Mouse (Mus musculus) kidney, postnatal 0 days (tissue): ENCODE measurements at regions not wholly inside any gene's neighbourhood (a gene's known extent, or its start where the extent isn't known, plus 50 kb on each side); places are given as distances from the start of the nearest gene placed in this dataset.

ENCODE experiments used
- ATAC-seq: fragments of 200-750 bp; cut with Nextera tagmentation; replicated peaks from 2 replicates; pipeline ENCODE4 v1.8.0; 2017; ENCODE audit warnings: low read depth, moderate number of reproducible peaks, moderate TSS enrichment, moderate library complexity; ENCODE audit not compliant: low FRiP score
- DNase-seq: peaks from one replicate; pipeline ENCODE4 v3.0.0-alpha.2; 2016; ENCODE audit warnings: low spot score
- H3K27ac ChIP-seq: fragments of 300-500 bp; sonication (generic); 2 replicates; pipeline ENCODE4 v1.5.1; 2014; ENCODE audit warnings: mild to moderate bottlenecking
- H3K27me3 ChIP-seq: fragments of 300-500 bp; sonication (generic); 2 replicates; pipeline ENCODE4 v1.6.1; 2014; ENCODE audit warnings: low read length, mixed read lengths; ENCODE audit not compliant: insufficient read depth
- H3K36me3 ChIP-seq: fragments of 300-500 bp; sonication (generic); 2 replicates; pipeline ENCODE4 v1.6.1; 2014; ENCODE audit warnings: low read length, mixed read lengths; ENCODE audit not compliant: insufficient read depth
- H3K4me1 ChIP-seq: fragments of 300-500 bp; sonication (generic); replicated peaks from 2 replicates; pipeline ENCODE4 v1.6.1; 2014; ENCODE audit warnings: antibody characterized with exemption, low read length, mixed read lengths; ENCODE audit not compliant: insufficient read depth
- H3K4me2 ChIP-seq: fragments of 300-500 bp; sonication (generic); 2 replicates; pipeline ENCODE4 v1.6.1; 2014; ENCODE audit warnings: mild to moderate bottlenecking, low read length, moderate library complexity, mixed read lengths
- H3K4me3 ChIP-seq: fragments of 300-500 bp; sonication (generic); replicated peaks from 2 replicates; pipeline ENCODE4 v1.5.1; 2014; ENCODE audit warnings: low read depth, low read length
- H3K9ac ChIP-seq: fragments of 300-500 bp; sonication (generic); 2 replicates; pipeline ENCODE4 v1.6.1; 2014; ENCODE audit warnings: low read depth, low read length
- H3K9me3 ChIP-seq: fragments of 300-500 bp; sonication (generic); replicated peaks from 2 replicates; pipeline ENCODE4 v1.6.1; 2016; ENCODE audit warnings: low read length, inconsistent platforms, mixed read lengths
- CTCF ChIP-seq: IDR thresholded peaks from 2 replicates; pipeline ENCODE4 v1.5.1; 2016; ENCODE audit warnings: antibody characterized with exemption, low read depth, mild to moderate bottlenecking, moderate library complexity
- WGBS: fragments of 180-500 bp; shearing (Covaris S2); extraction: QIAGEN DNeasy Blood & Tissue Kit; methylation state at CpG from one replicate; pipeline ENCODE4 v1.1.7; 2014; 5-methylcytosine and 5-hydroxymethylcytosine counted together

DNA sequence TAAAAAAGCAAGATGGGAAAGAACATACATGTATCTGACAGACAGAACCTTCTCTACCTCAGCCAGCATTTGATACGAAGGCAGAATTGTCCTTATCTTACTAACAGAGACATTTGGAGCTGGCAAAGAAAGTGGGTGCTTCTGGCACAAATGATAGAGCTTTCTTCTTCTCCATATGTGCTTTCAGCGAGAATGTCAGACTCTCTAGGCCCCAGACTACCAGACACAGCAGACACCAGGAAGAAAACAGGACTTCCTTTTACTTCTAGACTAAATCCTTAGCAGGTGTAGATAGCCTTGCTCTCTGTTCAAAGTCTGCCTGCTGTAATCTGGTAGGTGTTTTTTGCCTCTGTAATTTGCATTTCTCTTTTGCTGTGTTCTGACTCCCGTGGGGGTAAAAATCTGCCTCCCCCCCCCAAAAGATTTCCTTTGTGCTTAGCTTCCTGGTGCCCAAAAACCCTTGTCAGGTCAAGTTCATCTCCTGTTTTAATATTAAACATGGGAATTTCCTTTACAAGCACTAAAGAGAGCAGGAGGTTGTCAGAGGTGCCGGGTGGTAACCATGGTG lies 74.7 kb upstream of the Pmfbp1 start:
- H3K27me3 ChIP-seq = no peaks in the 10 kb centered on the region
- DNase-seq (no peak), ATAC-seq (no peak)
- no peak overlapping the region for H3K4me3 ChIP-seq
- H3K9ac ChIP-seq = no peak overlapping the region
- 60% methylated on average over 4 of the region's 4 CpGs for WGBS
- H3K4me2 ChIP-seq = no peak overlapping the region
- H3K36me3 ChIP-seq = no peaks in the 10 kb centered on the region
- no peaks in the 10 kb centered on the region; the same call in 1 of the 2 replicates for H3K9me3 ChIP-seq
- H3K27ac ChIP-seq = no peak overlapping the region
- no peak for TF ChIP-seq CTCF
- 0 out of 2 replicates have a peak, but pooled peaks cover 3% of the 10 kb centered on the region for H3K4me1 ChIP-seq

DNA sequence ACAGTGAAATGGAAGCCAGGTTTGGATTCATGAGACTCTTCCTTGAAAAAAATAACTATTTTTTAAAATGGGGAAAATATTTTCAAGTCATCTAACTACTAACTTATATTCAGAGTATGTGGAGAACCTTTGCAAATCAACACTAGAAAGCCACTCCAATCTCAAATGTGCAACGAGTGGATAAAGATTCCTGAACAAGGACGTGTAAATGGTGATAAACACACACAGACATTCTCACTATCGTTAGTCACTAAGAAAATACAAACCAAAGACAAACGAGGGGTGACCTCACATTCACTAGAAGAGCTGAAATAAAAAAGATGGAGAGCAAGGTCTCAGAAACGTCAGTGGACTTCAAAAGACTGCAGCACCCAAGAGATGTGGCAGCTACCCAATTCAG lies 69.8 kb upstream of the Pmfbp1 start:
- no peaks in the 10 kb centered on the region for H3K27me3 ChIP-seq
- H3K4me2 ChIP-seq = no peak overlapping the region
- DNase-seq = no peak
- WGBS = 64% methylated on average over 5 of the region's 5 CpGs
- no peak for TF ChIP-seq CTCF
- H3K36me3 ChIP-seq = no peaks in the 10 kb centered on the region
- H3K27ac ChIP-seq = no peak overlapping the region
- no peak overlapping the region for H3K4me3 ChIP-seq
- no peak for ATAC-seq
- no peaks in the 10 kb centered on the region for H3K4me1 ChIP-seq
- no peaks in the 10 kb centered on the region; the same call in 1 of the 2 replicates for H3K9me3 ChIP-seq
- H3K9ac ChIP-seq = no peak overlapping the region

DNA sequence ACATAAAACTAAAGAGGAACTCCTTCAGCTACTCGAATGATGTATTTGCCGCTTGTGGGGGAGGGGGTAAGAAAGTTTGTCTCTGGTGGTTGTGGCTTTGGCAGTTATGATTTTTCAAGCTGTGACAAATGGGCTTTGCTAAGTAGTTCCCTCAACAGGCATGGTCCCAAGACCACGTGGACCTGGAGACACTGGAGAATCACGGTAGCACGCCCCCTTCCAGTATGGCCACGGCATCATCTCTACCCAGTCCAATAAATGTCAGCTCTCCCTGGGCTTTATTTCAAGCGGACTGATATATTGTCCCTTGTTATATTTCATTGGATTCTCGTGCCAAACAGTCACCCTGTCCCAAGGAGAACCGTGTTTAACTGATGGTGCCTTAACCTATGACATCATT lies 65.3 kb upstream of the Pmfbp1 start:
- 45% methylated on average over 9 of the region's 9 CpGs for WGBS

DNA sequence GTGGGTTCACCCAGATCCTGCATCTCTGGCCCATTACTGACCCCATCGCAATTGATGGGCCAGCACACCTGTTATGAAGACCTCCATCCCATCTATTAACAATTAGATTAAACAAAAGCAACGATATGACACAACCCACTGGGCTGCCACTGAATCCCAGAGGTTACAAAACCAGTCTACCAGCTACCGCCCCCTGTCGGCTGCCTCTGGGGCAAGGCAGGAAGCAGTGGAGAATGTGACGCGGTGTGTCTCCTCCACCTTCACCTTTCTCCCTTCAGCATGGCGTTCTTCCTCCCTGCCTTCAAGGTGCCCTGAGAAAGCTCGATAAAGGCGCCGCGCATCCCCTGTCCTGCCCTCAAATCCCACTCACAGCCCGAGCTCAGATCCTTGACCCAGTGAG lies 59.3 kb upstream of the Pmfbp1 start:
- Histone ChIP-seq H3K4me2 (no peak overlapping the region), H3K36me3 (no peaks in the 10 kb centered on the region), H3K4me1 (no peaks in the 10 kb centered on the region), H3K9me3 (no peaks in the 10 kb centered on the region), H3K27me3 (no peaks in the 10 kb centered on the region), H3K27ac (no peak overlapping the region), H3K9ac (no peak overlapping the region), H3K4me3 (no peak overlapping the region)
- TF ChIP-seq CTCF = no peak
- no peak for ATAC-seq
- DNase-seq = no peak
- WGBS = 88% methylated on average over 12 of the region's 12 CpGs

More for the DNA sequence above, 65.3 kb upstream of the Pmfbp1 start:
- no peak for TF ChIP-seq CTCF
- no peaks in the 10 kb centered on the region for H3K9me3 ChIP-seq
- H3K4me1 ChIP-seq = no peaks in the 10 kb centered on the region
- H3K9ac ChIP-seq = no peak overlapping the region
- no peak overlapping the region for H3K27ac ChIP-seq
- DNase-seq (no peak), ATAC-seq (no peak)
- no peaks in the 10 kb centered on the region for H3K36me3 ChIP-seq
- H3K27me3 ChIP-seq = no peaks in the 10 kb centered on the region
- H3K4me2 ChIP-seq = no peak overlapping the region
- no peak overlapping the region for H3K4me3 ChIP-seq

DNA sequence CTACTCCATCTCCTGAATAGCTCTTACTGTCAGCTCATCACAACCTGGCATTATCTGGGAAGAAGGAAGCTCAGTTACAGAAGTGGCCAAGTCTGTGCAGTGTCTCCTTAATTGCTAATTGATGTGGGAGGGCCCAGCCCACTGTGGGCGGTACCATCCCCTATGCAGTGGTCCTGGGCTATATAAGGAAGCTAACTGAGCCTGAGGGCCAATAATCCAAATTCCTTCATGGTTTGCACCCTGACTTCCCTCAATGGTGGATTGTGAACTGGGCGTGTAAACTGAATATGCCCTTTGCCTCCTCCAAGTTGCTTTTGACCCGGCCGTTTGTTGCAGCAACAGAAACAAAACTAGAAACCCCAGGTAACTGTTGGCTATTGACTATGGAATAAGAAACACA lies 57.8 kb upstream of the Pmfbp1 start:
- H3K4me3 ChIP-seq = no peak overlapping the region
- WGBS = 86% methylated on average over 4 of the region's 4 CpGs
- DNase-seq (no peak), ATAC-seq (no peak)
- no peak overlapping the region for H3K27ac ChIP-seq
- H3K27me3 ChIP-seq = no peaks in the 10 kb centered on the region
- H3K36me3 ChIP-seq = no peaks in the 10 kb centered on the region
- no peaks in the 10 kb centered on the region for H3K4me1 ChIP-seq
- H3K4me2 ChIP-seq = no peak overlapping the region
- TF ChIP-seq CTCF = no peak
- H3K9me3 ChIP-seq = no peaks in the 10 kb centered on the region
- no peak overlapping the region for H3K9ac ChIP-seq

DNA sequence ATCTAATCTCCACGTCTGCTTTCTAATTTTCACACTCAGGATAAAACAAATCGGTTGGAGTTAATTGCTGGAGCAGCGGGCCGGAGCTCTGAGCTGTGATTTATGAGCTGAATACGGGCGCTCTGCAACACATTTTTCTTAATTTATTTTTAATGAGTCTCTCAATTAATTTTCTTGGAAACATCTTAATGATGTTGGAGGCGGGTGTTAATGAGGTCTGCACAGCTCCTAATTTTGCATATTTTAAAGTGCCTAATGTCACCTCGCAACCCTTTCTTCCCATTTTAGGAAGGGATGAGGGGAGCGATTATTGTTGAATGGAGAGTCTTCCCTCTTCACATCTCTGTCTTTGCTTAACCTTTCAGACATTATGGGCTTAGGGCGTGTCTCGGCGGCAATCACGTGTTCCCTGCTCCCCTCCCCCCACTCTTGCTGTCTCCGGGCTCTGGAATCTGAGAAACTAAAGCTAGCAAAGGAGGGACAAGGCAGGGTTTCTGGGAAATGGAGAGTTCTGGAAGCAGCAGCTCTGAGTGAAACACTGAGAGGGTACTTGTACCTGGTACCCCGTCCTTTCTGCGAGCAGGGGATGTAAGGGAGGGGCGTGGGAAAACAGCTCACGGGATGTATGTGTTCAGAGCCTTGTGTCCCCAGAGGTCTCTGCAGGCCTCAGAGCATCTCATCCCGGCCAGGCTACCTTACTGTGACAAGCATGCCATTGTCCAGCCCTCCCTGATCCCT lies 56.8 kb upstream of the Pmfbp1 start:
- no peaks in the 10 kb centered on the region for H3K9me3 ChIP-seq
- ATAC-seq (no peak), DNase-seq (peak; percentile 76)
- WGBS = 32% methylated on average over 19 of the region's 19 CpGs
- H3K9ac ChIP-seq = no peak overlapping the region
- peak overlapping the region; percentile 16; the same call in 1 of the 2 replicates for H3K4me3 ChIP-seq
- no peak for TF ChIP-seq CTCF
- H3K27ac ChIP-seq = no peak overlapping the region
- no peaks in the 10 kb centered on the region for H3K36me3 ChIP-seq
- no peaks in the 10 kb centered on the region for H3K4me1 ChIP-seq
- H3K27me3 ChIP-seq = no peaks in the 10 kb centered on the region
- H3K4me2 ChIP-seq = peak overlapping the region; percentile 44
